Mouse (Mus musculus): ENCODE data around the gene Fkbp11.
"Not testable (repeated sequence)": the region's sequence is repeated elsewhere in the genome, so short reads cannot be mapped to it uniquely, and the experiment has no call there.

GRCm38 (mm10) chr15:98743863-98744262, 15.9 kb upstream of the Fkbp11 start:
- not testable (repeated sequence) for TF ChIP-seq CHD2 (IDR thresholded peaks at IDR 0.05; ENCODE audit: low read depth, low read length); ZC3H11A (IDR thresholded peaks at IDR 0.05; ENCODE audit: borderline replicate concordance, low read depth, low read length); MAFK (IDR thresholded peaks at IDR 0.05; ENCODE audit: insufficient read depth, low read depth, low read length); HCFC1 (IDR thresholded peaks at IDR 0.05; ENCODE audit: borderline replicate concordance, insufficient read depth, low read length)

Measured in ES-E14 (cell line).